Mouse (Mus musculus) C2C12 (cell line): ENCODE results near the gene Tubg2. TPM values are rescaled to one million over a fixed set of nuclear protein-coding genes. Genes with fewer than 3 reads are reported as not detected.

Source experiments
- H3K27me3 ChIP-seq: one replicate; pipeline ENCODE4 v1.6.1; 2011; ENCODE audit not compliant: control insufficient read depth, insufficient read depth, insufficient read length
- H3K36me3 ChIP-seq: one replicate; pipeline ENCODE4 v1.6.1; 2011; ENCODE audit not compliant: control insufficient read depth, insufficient read depth
- H3K4me3 ChIP-seq: one replicate; pipeline ENCODE4 v1.5.1; 2011; ENCODE audit warnings: mild to moderate bottlenecking, control low read depth; ENCODE audit not compliant: poor library complexity, insufficient read depth, severe bottlenecking
- H3K79me2 ChIP-seq: one replicate; pipeline ENCODE4 v1.6.1; 2011; ENCODE audit not compliant: control insufficient read depth, insufficient read depth
- H3K79me3 ChIP-seq: one replicate; pipeline ENCODE4 v1.6.1; 2011; ENCODE audit warnings: low read depth, control low read depth
- H3ac ChIP-seq: one replicate; pipeline ENCODE3; 2011; ENCODE audit warnings: low read depth; ENCODE audit not compliant: control insufficient read depth, insufficient read length
- CEBPB ChIP-seq: IDR thresholded peaks from one replicate; pipeline ENCODE4 v1.6.1; 2011; ENCODE audit warnings: low read depth, mild to moderate bottlenecking, control low read depth, moderate library complexity
- CTCF ChIP-seq: IDR thresholded peaks from one replicate; pipeline ENCODE4 v1.5.1; 2011; ENCODE audit not compliant: control insufficient read depth, insufficient read depth, insufficient read length
- FOSL1 ChIP-seq: IDR thresholded peaks from one replicate; pipeline ENCODE4 v1.8.0; 2011; ENCODE audit warnings: mild to moderate bottlenecking, low read length; ENCODE audit not compliant: poor library complexity, insufficient read depth, severe bottlenecking
- MAX ChIP-seq: IDR thresholded peaks from one replicate; pipeline ENCODE4 v1.6.1; 2011; ENCODE audit warnings: mild to moderate bottlenecking, control low read depth
- MYOD1 ChIP-seq: IDR thresholded peaks from one replicate; pipeline ENCODE4 v1.6.1; 2011; ENCODE audit warnings: low read depth; ENCODE audit not compliant: control insufficient read depth, insufficient read length
- MYOG ChIP-seq: IDR thresholded peaks from one replicate; pipeline ENCODE4 v1.6.1; 2011; ENCODE audit not compliant: control insufficient read depth, insufficient read length; ENCODE audit errors: extremely low read depth
- USF1 ChIP-seq: IDR thresholded peaks from one replicate; pipeline ENCODE4 v1.6.1; 2011; ENCODE audit warnings: low read depth, mild to moderate bottlenecking, control low read depth, moderate library complexity
- polyA plus RNA-seq: library from polyadenylated mRNA; unstranded; fragments of >200 nt; fragmentation: generic; extraction: Trizol; gene quantifications from one replicate; pipeline ENCODE4 v1.2.1, GENCODE M21; 2012; ENCODE audit warnings: missing spikeins

Gene Tubg2
- polyA plus RNA-seq, 1 experiment = 0.13 TPM

- Histone ChIP-seq H3K79me2 (peaks cover 32% of the 10 kb centered on the region), H3K27me3 (no peaks in the 10 kb centered on the region), H3K36me3 (peaks cover 29% of the 10 kb centered on the region), H3K79me3 (peaks cover 19% of the 10 kb centered on the region), H3ac (peak overlapping the region; percentile 38), H3K4me3 (peak overlapping the region; percentile 64)
- no peak for TF ChIP-seq MYOG
Observed at GRCm38 (mm10) chr11:101169301-101170107, 13.8 kb downstream of the Tubg2 start.

GRCm38 (mm10) chr11:101170354-101170810 lies 14.7 kb downstream of the Tubg2 start, which contains the start of gene Cntnap1:
Gene Cntnap1 (plus strand): TSS chr11:101170523.
- Histone ChIP-seq H3K4me3 (peak within 1 kb of the TSS; percentile 64), H3K79me3 (peaks cover 19% of the 10 kb centered on the region), H3K36me3 (peaks cover 22% of the 10 kb centered on the region), H3ac (peak within 1 kb of the TSS; percentile 94), H3K79me2 (peaks cover 32% of the 10 kb centered on the region), H3K27me3 (no peaks in the 10 kb centered on the region)
- TF ChIP-seq FOSL1 = no peak
- no peak for TF ChIP-seq MAX

- peaks cover 32% of the 10 kb centered on the region for H3K79me2 ChIP-seq
- peak within 1 kb of the TSS; percentile 64 for H3K4me3 ChIP-seq
- no peaks in the 10 kb centered on the region for H3K27me3 ChIP-seq
- TF ChIP-seq CEBPB (peak; percentile 90), CTCF (no peak), FOSL1 (no peak), MAX (no peak), USF1 (peak; percentile 49), MYOG (no peak), MYOD1 (no peak)
- H3K79me3 ChIP-seq = peaks cover 19% of the 10 kb centered on the region
- H3ac ChIP-seq = peak within 1 kb of the TSS; percentile 94
- H3K36me3 ChIP-seq = peaks cover 15% of the 10 kb centered on the region
Observed at GRCm38 (mm10) chr11:101170811-101171610, 15.3 kb downstream of the Tubg2 start, which contains the start of gene Plekhh3. Gene Plekhh3 (minus strand): TSS chr11:101171351.

DNA sequence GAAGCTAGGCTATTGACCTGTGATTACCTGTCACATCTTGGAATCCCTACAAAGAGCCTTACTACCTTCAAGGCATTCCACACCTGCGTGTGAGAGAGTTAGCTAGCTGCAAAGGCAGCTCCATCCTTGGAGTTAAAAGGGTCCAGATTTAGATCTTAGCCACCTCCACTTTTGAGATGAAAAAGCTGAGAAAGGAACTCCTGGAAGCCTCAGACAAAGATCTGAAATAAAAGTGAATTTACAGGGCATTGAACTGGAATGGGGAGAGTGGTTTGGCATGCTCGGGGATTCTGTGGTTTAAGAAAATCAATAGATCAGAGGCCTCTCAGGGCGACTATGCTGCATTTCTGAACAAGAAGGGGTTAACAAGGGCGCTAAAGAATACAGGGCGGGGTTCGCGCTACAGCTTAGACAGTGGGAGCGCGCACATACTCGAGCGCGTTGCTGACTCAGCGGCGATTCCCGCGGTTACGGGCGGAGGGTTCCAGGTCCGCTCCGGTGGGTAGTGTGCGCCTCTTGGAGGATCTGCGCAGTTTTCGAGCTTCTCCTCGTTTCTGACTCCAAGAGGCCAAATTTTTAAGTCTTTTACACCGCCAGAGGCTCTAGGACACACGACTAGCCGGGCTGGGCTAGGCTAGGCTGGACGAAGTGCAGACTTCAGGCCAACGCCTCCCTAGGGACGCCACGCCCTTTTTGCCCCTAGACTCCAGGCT lies 16.2 kb downstream of the Tubg2 start:
- Histone ChIP-seq H3K4me3 (peak overlapping the region; percentile 34), H3K79me2 (peaks cover 32% of the 10 kb centered on the region), H3K79me3 (peaks cover 19% of the 10 kb centered on the region), H3K36me3 (peaks cover 8% of the 10 kb centered on the region), H3K27me3 (no peaks in the 10 kb centered on the region), H3ac (peak overlapping the region; percentile 73)
- TF ChIP-seq MAX (peak; percentile 30), USF1 (no peak)

GRCm38 (mm10) chr11:101172434-101172815 lies 16.7 kb downstream of the Tubg2 start:
- Histone ChIP-seq H3K27me3 (no peaks in the 10 kb centered on the region), H3K4me3 (peak overlapping the region; percentile 34), H3K79me3 (peaks cover 19% of the 10 kb centered on the region), H3K36me3 (peaks cover 2% of the 10 kb centered on the region), H3ac (peak overlapping the region; percentile 73), H3K79me2 (peaks cover 32% of the 10 kb centered on the region)
- no peak for TF ChIP-seq FOSL1
- TF ChIP-seq MYOG = no peak
- TF ChIP-seq USF1 = no peak
- no peak for TF ChIP-seq CTCF

- no peak overlapping the region for H3ac ChIP-seq
- no peaks in the 10 kb centered on the region for H3K27me3 ChIP-seq
- peaks cover 29% of the 10 kb centered on the region for H3K79me2 ChIP-seq
- no peak for TF ChIP-seq MAX
- no peak for TF ChIP-seq FOSL1
- no peak for TF ChIP-seq USF1
- TF ChIP-seq MYOD1 = no peak
- no peak for TF ChIP-seq CEBPB
- H3K79me3 ChIP-seq = peaks cover 19% of the 10 kb centered on the region
- H3K36me3 ChIP-seq = no peaks in the 10 kb centered on the region
- H3K4me3 ChIP-seq = no peak overlapping the region
Observed at GRCm38 (mm10) chr11:101173112-101173511, 17.4 kb downstream of the Tubg2 start.
